Mouse (Mus musculus): Measurements from ENCODE around the gene Wdr31. TPM values are rescaled to one million over a fixed set of nuclear protein-coding genes. Genes with fewer than 3 reads are reported as not detected.
"Not testable (repeated sequence)": the region's sequence is repeated elsewhere in the genome, so short reads cannot be mapped to it uniquely, and the experiment has no call there.

The Wdr31 gene
- polyA plus RNA-seq, 1 experiment from 2014 or later = 13.2 TPM

DNA sequence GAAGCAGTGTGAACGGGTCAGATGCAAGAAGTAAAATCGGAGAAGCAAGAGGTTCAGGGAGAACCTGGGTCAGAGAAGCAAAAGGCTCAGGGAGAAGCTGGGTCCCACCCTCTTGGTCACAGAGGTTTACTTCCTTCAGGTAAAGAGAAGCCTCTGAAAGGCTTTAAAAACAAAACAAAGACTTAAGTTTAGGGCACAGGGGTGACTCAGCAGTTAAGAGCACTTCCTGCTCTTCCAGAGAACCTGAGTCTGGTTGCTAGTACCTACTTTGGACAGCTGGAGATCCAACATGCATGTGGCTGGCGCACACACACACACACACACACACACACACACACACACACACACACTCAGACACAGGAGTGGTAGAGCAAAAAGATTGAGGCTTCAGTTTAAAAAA is 14.2 kb upstream of the Wdr31 start:
- H3K27ac ChIP-seq (ENCODE audit: low read length) = no peak overlapping the region
- H3K36me3 ChIP-seq (ENCODE audit: insufficient read depth, low read length) = no peaks in the 10 kb centered on the region
- H3K9ac ChIP-seq (replicated peaks; ENCODE audit: low read length) = no peak overlapping the region
- H3K4me2 ChIP-seq (replicated peaks; ENCODE audit: low read depth, low read length) = no peak overlapping the region
- no peak for ATAC-seq (ENCODE audit: low FRiP score, low TSS enrichment)
- H3K4me3 ChIP-seq (ENCODE audit: low read length) = no peak overlapping the region
- 81% methylated on average over 3 of the region's 3 CpGs for WGBS
- no peaks in the 10 kb centered on the region for H3K9me3 ChIP-seq (ENCODE audit: low read length)
- H3K27me3 ChIP-seq (ENCODE audit: insufficient read depth, low read length) = no peaks in the 10 kb centered on the region
- H3K4me1 ChIP-seq (ENCODE audit: insufficient read depth, low read length) = peaks cover 6% of the 10 kb centered on the region; the same call in 1 of the 2 replicates

DNA sequence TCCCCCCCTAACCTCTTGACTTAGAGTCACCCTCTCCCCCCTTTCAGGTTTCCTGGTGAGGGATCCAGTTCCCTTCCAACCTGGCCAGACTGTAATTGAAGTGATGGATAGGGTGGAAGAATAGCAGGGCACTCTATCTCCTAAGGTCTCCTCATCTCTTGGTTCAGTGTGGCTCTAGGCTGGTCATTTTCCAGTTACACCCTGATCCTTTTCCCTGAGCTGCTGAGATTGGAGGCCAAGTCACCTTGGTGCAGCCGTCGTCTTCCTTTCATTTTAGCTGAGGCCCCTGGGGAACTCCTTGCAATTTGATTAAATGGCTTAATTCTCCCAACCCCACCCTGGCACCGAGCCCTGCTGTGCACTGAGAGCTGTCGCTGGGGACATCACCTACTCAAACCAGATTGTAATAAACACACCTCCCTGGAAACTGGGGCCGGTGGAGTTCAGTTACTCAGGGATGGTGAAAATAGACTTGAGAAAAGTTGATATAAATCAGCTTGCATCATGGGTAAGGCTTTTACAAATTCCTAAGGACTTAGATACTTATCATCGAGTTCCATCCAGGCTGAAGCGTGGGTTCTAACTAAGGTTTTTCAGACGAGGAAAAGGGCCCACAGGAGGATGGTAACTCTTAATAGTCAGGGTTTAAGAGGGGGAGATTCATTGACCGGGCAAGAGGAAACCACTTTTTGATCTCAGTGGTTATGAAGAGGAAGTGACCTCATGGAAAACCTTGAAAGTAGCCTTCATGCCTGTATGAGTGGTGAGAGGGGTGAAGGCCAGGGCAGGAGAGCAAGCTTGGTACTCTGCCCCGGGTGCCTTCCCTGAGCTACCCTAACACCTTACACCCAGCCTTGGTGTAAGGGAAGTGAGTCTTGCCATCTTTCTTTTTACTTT is 10.3 kb upstream of the Wdr31 start:
- H3K4me1 ChIP-seq (ENCODE audit: insufficient read depth, low read length) = peaks cover 12% of the 10 kb centered on the region
- no peaks in the 10 kb centered on the region for H3K27me3 ChIP-seq (ENCODE audit: insufficient read depth, low read length)
- H3K4me2 ChIP-seq (replicated peaks; ENCODE audit: low read depth, low read length) = peak overlapping the region; percentile 86
- no peaks in the 10 kb centered on the region for H3K36me3 ChIP-seq (ENCODE audit: insufficient read depth, low read length)
- H3K4me3 ChIP-seq (ENCODE audit: low read length) = peak overlapping the region; percentile 58
- peak; percentile 32; the same call in 1 of the 2 replicates for ATAC-seq (ENCODE audit: low FRiP score, low TSS enrichment)
- peak overlapping the region; percentile 45; the same call in 1 of the 2 replicates for H3K9ac ChIP-seq (replicated peaks; ENCODE audit: low read length)
- 38% methylated on average over 10 of the region's 10 CpGs for WGBS
- no peaks in the 10 kb centered on the region for H3K9me3 ChIP-seq (ENCODE audit: low read length)
- H3K27ac ChIP-seq (ENCODE audit: low read length) = peak overlapping the region; percentile 60; the same call in 1 of the 2 replicates

DNA sequence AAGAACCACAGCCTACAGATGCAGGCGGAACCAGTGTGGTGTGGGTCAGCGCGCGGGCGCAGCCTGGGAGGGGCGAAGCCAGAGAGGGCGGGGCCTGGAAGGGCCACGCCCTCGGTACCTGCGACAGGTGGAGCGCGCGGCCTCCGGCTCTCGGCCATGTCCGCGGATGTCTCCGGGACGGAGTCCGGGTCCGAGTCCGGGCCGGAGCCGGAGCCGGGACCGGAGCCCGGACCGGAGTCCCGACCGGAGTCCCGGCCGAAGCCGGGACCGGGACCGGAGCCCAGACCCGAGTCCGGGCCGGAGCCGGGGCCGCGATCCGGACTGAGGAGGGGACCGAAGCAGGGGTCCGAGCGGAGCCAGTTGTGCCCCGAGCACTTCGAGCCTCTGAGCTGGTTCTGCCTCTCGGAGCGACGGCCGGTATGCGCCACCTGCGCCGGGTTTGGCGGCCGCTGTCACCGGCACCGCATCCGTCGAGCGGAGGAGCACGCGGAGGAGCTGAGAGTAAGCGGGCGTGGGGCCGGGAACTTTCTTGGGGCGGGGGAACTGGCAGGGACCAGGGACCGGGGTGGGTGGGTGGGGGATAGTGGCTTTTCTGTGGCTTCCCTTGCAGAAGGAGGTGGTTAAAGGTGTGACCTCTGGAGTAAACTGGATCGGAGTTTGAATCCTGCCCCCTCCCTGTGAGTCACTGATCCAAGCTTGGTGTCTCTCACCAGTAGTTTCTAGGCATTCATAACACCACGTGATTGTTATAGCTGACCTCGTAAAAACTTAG is 9.4 kb upstream of the Wdr31 start, which contains the start of gene Bspry:
Gene Bspry (plus strand): TSS at position 117 of the 772 bp plus-strand sequence.
- Histone ChIP-seq H3K27me3 (ENCODE audit: insufficient read depth, low read length) (no peaks in the 10 kb centered on the region), H3K4me3 (ENCODE audit: low read length) (peak within 1 kb of the TSS; percentile 58), H3K4me1 (ENCODE audit: insufficient read depth, low read length) (peaks cover 12% of the 10 kb centered on the region), H3K27ac (ENCODE audit: low read length) (peak within 1 kb of the TSS; percentile 60), H3K36me3 (ENCODE audit: insufficient read depth, low read length) (no peaks in the 10 kb centered on the region), H3K9ac (replicated peaks; ENCODE audit: low read length) (peak within 1 kb of the TSS; percentile 70), H3K9me3 (ENCODE audit: low read length) (no peaks in the 10 kb centered on the region), H3K4me2 (replicated peaks; ENCODE audit: low read depth, low read length) (peak within 1 kb of the TSS; percentile 86)
- peak; percentile 88 for ATAC-seq (ENCODE audit: low FRiP score, low TSS enrichment)
- WGBS = 1% methylated on average over 57 of the region's 71 CpGs

DNA sequence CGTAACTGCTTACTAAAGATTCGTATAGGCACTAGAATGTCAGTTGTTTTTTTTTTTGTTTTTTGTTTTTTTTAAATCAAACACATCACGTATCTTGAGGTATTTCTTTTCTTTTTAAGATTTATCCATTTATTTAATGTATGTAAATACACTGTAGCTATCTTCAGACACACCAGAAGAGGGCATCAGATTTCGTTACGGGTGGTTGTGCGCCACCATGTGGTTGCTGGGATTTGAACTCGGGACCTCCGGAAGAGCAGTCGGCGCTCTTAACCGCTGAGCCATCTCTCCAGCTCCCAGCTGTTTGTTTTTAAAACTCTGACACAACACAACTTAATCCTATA is 8.9 kb upstream of the Wdr31 start:
- H3K36me3 ChIP-seq (ENCODE audit: insufficient read depth, low read length); H3K27ac ChIP-seq (ENCODE audit: low read length); H3K9me3 ChIP-seq (ENCODE audit: low read length); H3K27me3 ChIP-seq (ENCODE audit: insufficient read depth, low read length); ATAC-seq (ENCODE audit: low FRiP score, low TSS enrichment): not testable (repeated sequence)
- Histone ChIP-seq H3K4me2 (replicated peaks; ENCODE audit: low read depth, low read length) (peak overlapping the region; percentile 86), H3K4me1 (ENCODE audit: insufficient read depth, low read length) (peaks cover 12% of the 10 kb centered on the region), H3K4me3 (ENCODE audit: low read length) (peak overlapping the region; percentile 58), H3K9ac (replicated peaks; ENCODE audit: low read length) (peak overlapping the region; percentile 70; the same call in 1 of the 2 replicates)
- WGBS = 13% methylated on average over 11 of the region's 11 CpGs

DNA sequence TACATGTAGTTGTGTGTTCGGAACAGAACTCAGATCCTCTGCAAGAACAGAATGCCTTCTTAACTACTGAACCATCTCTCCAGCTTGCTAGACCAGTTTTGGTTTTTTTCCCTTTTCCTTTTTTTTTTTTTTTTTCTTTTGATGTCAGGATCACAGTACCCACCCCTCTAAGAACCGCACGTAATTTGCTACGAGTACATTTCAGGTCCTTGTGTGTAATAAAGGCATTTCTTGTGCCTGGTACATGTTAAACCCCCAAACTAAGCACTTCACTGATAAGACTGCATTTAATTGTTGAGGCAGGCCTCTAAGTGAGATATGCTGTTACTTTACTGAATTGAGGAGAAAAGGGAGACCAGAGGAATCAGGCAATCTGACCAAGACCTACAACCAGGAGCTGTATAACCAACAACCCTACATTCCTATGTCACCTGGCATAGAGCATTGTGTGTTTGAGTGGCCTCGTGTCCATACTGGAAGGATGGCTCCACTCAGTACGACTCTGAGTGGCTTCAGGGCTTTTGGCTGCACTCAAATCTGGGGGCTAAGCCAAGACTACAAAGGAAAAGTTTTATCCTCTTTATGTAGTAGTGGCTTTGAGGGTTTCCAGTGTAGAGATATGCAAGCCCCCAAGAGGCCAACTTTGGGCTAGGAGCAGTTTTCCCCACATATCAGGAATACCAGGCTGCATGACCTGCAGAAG is 7.0 kb upstream of the Wdr31 start:
- 77% methylated on average over 6 of the region's 6 CpGs for WGBS
- Histone ChIP-seq H3K27ac (ENCODE audit: low read length) (peak overlapping the region; percentile 39; the same call in 1 of the 2 replicates), H3K27me3 (ENCODE audit: insufficient read depth, low read length) (no peaks in the 10 kb centered on the region), H3K9me3 (ENCODE audit: low read length) (no peaks in the 10 kb centered on the region), H3K4me3 (ENCODE audit: low read length) (no peak overlapping the region), H3K9ac (replicated peaks; ENCODE audit: low read length) (no peak overlapping the region), H3K36me3 (ENCODE audit: insufficient read depth, low read length) (no peaks in the 10 kb centered on the region), H3K4me1 (ENCODE audit: insufficient read depth, low read length) (peaks cover 12% of the 10 kb centered on the region), H3K4me2 (replicated peaks; ENCODE audit: low read depth, low read length) (no peak overlapping the region)
- no peak for ATAC-seq (ENCODE audit: low FRiP score, low TSS enrichment)

DNA sequence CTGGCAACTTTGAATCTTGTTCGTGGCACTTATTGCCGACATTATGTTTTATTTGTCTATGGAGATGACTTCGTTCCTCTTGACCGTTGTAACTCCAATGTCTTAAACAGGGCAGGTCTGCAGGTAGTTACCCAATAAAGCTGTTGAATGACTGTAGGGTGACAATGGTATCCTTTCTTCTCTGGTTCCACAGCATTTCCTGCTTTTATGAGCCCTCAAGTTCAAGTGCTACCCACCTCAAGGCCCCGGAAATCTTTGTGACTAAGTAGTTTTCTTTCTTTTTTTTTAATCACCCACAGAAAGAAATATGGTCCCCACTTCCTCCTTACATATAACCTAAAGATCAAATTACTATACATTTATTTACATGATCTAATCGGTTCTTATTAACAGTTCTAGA is 5.1 kb upstream of the Wdr31 start:
- Histone ChIP-seq H3K36me3 (ENCODE audit: insufficient read depth, low read length) (no peaks in the 10 kb centered on the region), H3K9ac (replicated peaks; ENCODE audit: low read length) (no peak overlapping the region), H3K9me3 (ENCODE audit: low read length) (no peaks in the 10 kb centered on the region), H3K4me2 (replicated peaks; ENCODE audit: low read depth, low read length) (no peak overlapping the region), H3K4me1 (ENCODE audit: insufficient read depth, low read length) (peaks cover 9% of the 10 kb centered on the region), H3K4me3 (ENCODE audit: low read length) (no peak overlapping the region), H3K27ac (ENCODE audit: low read length) (peak overlapping the region; percentile 2; the same call in 1 of the 2 replicates), H3K27me3 (ENCODE audit: insufficient read depth, low read length) (no peaks in the 10 kb centered on the region)
- no peak for ATAC-seq (ENCODE audit: low FRiP score, low TSS enrichment)
- 79% methylated on average over 6 of the region's 6 CpGs for WGBS

DNA sequence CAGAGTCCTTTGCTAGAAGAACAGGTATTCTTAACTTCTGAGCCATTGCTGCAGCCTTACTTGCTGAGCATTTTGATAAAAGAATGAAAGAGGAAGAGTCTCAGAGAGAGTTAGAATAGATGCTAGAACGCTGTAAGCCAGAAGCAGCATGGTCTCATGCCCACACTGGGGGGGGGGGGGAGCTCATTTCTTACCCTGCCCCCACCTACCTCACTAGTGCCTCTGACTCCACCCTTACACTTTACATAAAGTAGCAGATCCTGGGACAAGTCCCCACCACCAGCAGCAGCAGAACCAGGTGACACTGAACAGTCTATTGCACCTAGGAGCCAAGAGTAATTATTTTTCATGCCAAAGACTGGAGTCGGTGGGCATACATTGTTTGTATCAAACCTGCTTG is 4.4 kb upstream of the Wdr31 start:
- H3K9me3 ChIP-seq (ENCODE audit: low read length) = no peaks in the 10 kb centered on the region
- H3K36me3 ChIP-seq (ENCODE audit: insufficient read depth, low read length) = no peaks in the 10 kb centered on the region
- no peak overlapping the region for H3K4me2 ChIP-seq (replicated peaks; ENCODE audit: low read depth, low read length)
- H3K9ac ChIP-seq (replicated peaks; ENCODE audit: low read length) = no peak overlapping the region
- peaks cover 9% of the 10 kb centered on the region for H3K4me1 ChIP-seq (ENCODE audit: insufficient read depth, low read length)
- H3K4me3 ChIP-seq (ENCODE audit: low read length) = no peak overlapping the region
- peak overlapping the region; percentile 2; the same call in 1 of the 2 replicates for H3K27ac ChIP-seq (ENCODE audit: low read length)
- H3K27me3 ChIP-seq (ENCODE audit: insufficient read depth, low read length) = no peaks in the 10 kb centered on the region
- WGBS = 61% methylated on average over 2 of the region's 2 CpGs
- ATAC-seq (ENCODE audit: low FRiP score, low TSS enrichment) = peak; percentile 10; the same call in 1 of the 2 replicates

DNA sequence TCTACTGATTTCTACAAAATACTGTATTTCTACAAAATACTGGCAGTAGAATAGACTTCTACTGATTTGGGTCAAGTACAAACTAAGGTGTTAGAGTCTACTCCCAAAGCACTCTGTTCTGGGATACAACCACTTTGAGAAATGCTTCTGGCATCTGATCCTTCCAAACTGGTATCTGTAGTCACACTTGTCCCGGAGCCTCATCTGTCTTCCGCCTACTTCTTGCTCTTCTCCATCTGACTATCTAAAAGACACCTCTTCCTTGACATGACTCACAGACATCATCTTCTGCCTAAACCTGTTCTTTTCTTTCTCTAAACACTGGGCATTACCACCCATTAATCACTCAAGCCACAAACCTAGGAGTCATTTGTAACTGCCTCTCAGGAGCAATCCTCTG is 1.4 kb upstream of the Wdr31 start:
- no peak overlapping the region for H3K4me2 ChIP-seq (replicated peaks; ENCODE audit: low read depth, low read length)
- H3K27me3 ChIP-seq (ENCODE audit: insufficient read depth, low read length) = no peaks in the 10 kb centered on the region
- H3K4me1 ChIP-seq (ENCODE audit: insufficient read depth, low read length) = peaks cover 6% of the 10 kb centered on the region; the same call in 1 of the 2 replicates
- 97% methylated on average over 2 of the region's 2 CpGs for WGBS
- ATAC-seq (ENCODE audit: low FRiP score, low TSS enrichment) = no peak
- peaks cover 3% of the 10 kb centered on the region; the same call in 1 of the 2 replicates for H3K36me3 ChIP-seq (ENCODE audit: insufficient read depth, low read length)
- peaks cover 3% of the 10 kb centered on the region; the same call in 1 of the 2 replicates for H3K9me3 ChIP-seq (ENCODE audit: low read length)
- H3K4me3 ChIP-seq (ENCODE audit: low read length) = no peak overlapping the region
- no peak overlapping the region for H3K27ac ChIP-seq (ENCODE audit: low read length)
- H3K9ac ChIP-seq (replicated peaks; ENCODE audit: low read length) = no peak overlapping the region

DNA sequence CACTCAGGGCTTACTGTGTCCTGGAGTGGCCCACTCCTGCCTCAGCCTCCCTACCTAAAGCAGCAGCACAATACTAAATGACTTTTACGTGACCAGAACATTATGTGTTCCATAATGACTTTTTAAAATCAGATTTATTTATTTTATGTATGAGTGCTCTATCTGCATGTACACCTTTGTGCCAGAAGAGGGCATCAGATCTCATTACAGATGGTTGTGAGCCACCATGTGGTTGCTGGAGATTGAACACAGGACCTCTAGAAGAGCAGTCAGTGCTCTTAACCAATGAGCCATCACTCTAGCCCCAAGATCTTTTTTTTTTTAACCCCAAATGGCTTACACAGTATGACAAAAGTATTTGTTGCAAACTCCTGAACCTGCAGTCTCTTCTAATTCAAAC is 2.5 kb downstream of the Wdr31 start:
- Histone ChIP-seq H3K27me3 (ENCODE audit: insufficient read depth, low read length) (no peaks in the 10 kb centered on the region), H3K9ac (replicated peaks; ENCODE audit: low read length) (no peak overlapping the region), H3K9me3 (ENCODE audit: low read length) (peaks cover 3% of the 10 kb centered on the region; the same call in 1 of the 2 replicates), H3K4me3 (ENCODE audit: low read length) (no peak overlapping the region), H3K4me1 (ENCODE audit: insufficient read depth, low read length) (peaks cover 4% of the 10 kb centered on the region; the same call in 1 of the 2 replicates), H3K36me3 (ENCODE audit: insufficient read depth, low read length) (peaks cover 3% of the 10 kb centered on the region; the same call in 1 of the 2 replicates), H3K27ac (ENCODE audit: low read length) (no peak overlapping the region), H3K4me2 (replicated peaks; ENCODE audit: low read depth, low read length) (no peak overlapping the region)
- 97% methylated on average over 1 of the region's 1 CpGs for WGBS
- ATAC-seq (ENCODE audit: low FRiP score, low TSS enrichment) = no peak
